Mouse (Mus musculus): ENCODE results near the gene Gsx2. TPM values are rescaled to one million over a fixed set of nuclear protein-coding genes. Genes with fewer than 3 reads are reported as not detected.

The Gsx2 gene
- total RNA-seq (2023), result not detected

GRCm38 (mm10) chr5:75075383-75075941 is at the start of gene Gsx2:
Gene Gsx2 (plus strand): TSS chr5:75075601.

GRCm38 (mm10) chr5:75044310-75044904 is 31.0 kb upstream of the Gsx2 start, which contains the start of gene Chic2:
Gene Chic2 (minus strand): TSS chr5:75044774.

Other genes with a start within 250 kb of the Gsx2 start
- gene Chic2, start 30.8 kb upstream of the Gsx2 start, total RNA-seq (2023), result 10 to 100 TPM; 49.9 to 51.3 TPM
- gene Pdgfra, start 76.7 kb downstream of the Gsx2 start, total RNA-seq (2023), result under 1 TPM in 1 of 2 experiments, not detected in 1; 0.10 TPM

Measured in monocyte, adult 59 days (primary cell).